Mouse (Mus musculus): ENCODE data around the gene Mrvi1.

The Mrvi1 gene

DNA sequence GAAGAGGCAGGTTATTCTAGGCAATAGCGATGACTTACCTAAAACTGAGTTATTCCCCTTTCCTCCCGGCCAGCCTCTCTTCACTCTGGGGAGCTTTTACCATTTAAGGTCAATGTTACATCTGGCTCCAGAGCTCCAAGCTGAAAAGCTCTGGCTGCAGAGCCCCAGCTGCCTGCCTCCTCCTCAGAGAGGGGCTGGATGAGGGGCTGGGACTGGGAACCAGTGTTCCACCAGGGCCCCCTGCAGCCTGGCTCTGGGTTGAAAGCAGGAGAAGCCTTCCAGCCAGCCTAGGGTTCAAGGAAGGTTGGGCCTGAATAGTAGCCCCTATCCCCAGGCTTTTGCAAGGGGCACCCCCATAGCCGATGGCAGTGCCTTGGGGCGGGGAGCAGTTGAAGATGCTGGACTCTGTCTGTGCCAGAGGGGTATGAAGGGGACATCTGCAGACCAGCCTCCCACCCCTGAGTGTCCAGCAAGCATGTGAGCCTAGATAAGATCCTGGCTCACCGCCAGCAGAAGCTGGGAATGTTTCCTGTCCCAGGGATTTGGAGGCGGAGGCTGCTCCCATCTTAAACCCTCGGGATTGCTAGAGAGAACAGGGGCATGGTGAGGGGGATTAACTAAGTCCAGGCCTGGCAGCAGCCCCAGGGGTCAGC lies at the start of gene Mrvi1:
TSS of gene Mrvi1 (minus strand) at position 409 of the 653 bp plus-strand sequence.
- peak in 1 of 2 experiments; percentile 49 for DNase-seq (ENCODE audit: low spot score in 2 of 2)

DNA sequence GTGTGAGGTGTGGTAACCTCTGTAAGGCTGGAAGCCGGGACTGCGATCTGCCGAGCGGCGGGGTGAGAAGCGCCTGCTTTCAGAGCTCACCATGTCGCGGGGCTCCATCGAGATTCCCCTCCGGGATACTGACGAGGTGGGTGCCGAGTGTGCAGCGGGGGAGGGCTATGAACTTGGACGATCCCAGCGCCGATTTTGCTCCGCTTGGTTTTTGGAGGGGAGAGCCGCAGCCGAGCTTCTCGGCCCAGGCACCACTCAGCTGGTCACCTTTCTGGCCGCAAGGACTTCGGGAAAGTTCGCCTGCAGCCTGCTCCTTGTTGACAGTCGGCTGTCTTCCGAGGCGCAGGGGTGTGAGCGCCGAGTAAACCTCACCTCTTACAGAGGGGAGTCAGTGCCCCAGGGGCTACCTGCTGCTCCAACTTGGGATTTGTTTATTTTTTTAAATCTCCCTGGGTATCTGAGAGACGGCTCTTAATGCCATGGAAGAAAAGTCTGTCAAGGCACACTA lies 46.8 kb upstream of the Mrvi1 start:
- DNase-seq (ENCODE audit: low spot score in 2 of 2): peak in 1 of 2 experiments; percentile 44

DNA sequence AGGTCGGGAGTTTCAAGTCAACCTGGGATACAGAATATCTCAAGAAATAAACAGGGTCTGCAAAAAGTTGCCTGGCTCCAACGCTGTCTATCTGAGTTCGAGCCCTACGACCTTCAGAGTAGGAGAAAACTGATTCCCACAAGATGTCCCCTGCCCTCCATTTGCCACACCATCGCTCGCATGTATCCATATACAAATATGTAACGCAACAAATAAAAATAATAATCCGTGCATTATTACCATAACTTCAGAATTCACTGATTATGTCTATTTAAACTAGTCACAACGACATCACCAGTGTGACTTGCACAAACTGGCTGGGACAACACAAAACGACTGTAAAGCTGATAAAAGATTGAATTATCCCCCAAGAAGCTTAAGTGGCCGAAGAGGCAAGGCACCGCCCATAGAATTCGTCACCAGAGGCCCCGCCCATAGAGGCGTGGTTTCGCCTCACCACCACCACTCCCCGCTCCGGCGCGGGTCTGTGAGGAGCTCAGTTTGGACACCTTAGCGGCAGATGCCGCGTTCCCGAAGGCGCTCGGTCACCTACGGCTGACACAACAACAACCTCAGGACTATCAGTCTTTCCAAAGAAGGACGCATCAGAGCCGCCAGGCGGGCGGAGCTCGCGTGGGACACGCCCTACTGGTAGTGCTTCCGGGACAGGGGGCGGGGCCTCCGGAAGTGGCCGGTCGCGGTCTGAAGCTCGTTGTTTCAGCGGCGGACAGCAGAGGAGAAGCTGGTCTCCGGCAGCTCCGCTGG lies 46.2 kb upstream of the Mrvi1 start, which contains the start of gene Ctr9:
TSS of gene Ctr9 (plus strand) at position 671 of the 765 bp plus-strand sequence.
- peak; percentile 90 to 95 for DNase-seq (ENCODE audit: low spot score in 2 of 2)

DNA sequence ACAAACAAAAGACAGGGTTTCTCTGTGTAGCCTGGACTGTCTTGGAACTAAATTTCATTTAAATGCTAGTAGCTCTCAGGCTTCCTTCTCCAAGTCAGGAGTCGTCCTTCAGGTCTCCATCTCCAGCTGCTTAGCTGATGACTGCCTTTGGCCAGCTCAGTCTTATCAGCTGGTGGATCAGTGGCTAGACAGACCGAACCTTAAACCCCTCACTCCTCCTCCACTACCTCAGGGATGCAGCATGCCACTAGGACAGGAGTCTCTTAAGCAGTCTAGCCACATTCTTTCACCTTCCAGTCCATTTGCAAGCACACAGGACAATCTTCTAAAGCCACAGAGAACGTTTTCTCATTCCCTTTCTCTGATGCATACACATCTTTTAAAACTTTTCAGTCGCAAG lies 42.7 kb upstream of the Mrvi1 start:
- no peak for DNase-seq (ENCODE audit: low spot score in 2 of 2)

DNA sequence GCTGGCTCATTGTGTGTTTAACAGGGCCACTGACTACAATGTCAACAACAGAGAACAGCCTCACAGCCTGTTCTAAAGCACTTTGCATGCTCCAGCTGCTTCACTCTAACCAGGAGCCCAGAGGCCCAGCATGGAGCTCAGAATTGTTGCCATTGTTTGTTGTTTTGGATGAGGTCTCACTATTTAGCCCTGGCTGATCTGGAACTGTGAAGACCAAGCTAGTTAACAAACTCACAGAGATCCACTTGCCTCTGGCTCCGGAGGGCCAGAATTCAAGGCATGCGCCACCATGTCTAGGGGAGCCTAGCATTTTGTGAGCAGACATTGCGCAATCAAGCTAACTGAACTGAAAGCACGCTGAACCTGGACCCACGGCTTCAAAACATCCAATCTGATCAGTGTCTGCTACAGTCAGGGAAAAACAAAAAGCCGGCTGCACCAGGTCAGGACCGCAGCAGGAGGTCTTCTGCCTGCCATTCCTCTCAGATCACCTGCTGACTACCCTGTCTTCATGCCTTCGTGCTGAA lies 41.9 kb upstream of the Mrvi1 start:
- peak; percentile 52 to 56 for DNase-seq (ENCODE audit: low spot score in 2 of 2)

DNA sequence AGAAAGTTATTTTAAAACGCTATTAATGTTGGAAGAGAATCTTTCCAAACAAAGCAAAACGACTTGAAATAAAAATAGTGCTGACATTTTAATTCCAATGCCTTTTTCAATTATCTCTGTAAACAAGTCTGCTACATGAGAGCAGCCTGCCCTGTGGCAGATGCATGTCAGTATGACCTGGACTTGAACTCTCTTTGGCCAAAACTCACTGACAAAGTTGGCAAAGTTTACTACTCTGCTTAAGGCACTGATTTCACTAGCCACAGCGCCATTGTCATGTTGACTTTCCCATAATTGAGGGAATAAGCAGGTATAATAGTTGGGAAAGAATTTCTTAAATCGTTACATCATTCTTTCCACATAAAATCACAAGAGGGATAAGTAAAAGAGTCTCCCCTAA lies 38.6 kb upstream of the Mrvi1 start:
- no peak for DNase-seq (ENCODE audit: low spot score in 2 of 2)

DNA sequence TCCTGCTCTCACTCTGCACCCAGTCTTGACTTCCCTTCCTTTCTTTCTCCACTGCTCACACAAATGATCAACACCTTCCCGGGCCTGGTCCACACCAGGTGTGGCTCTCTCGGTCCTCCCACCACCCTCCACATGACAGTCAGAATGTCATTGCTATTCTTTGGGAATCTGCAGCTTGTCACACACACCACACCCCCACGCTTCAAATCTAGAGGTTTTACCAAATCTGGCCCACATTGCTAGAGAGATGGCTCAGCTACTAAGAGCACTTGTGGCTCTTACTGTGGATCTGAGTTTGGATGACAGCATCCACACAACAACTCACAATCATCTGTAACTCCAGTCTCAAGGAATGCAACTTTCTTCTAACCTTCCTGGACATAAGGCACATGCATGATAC lies 34.7 kb upstream of the Mrvi1 start:
- DNase-seq (ENCODE audit: low spot score in 2 of 2): no peak

DNA sequence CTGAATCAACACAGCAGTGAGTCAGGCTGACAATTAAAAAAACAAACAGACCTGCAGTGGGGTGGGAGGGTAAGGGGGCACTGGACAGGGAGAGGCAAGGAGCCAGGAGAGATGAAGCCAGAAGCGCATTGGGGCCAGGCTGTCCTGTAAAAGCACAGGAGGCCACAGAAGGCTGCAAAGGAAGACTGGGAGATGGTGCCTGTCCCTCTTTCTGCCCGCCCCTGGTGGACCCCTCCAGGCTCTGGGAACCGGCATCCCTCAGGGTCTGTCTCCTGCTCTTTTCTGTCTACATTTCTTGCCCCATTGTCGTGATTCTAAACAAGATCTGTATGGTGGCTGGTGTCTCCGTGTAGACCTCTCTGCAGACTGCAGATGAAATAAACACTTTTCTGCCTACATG lies 33.5 kb upstream of the Mrvi1 start:
- DNase-seq (ENCODE audit: low spot score in 2 of 2): no peak

DNA sequence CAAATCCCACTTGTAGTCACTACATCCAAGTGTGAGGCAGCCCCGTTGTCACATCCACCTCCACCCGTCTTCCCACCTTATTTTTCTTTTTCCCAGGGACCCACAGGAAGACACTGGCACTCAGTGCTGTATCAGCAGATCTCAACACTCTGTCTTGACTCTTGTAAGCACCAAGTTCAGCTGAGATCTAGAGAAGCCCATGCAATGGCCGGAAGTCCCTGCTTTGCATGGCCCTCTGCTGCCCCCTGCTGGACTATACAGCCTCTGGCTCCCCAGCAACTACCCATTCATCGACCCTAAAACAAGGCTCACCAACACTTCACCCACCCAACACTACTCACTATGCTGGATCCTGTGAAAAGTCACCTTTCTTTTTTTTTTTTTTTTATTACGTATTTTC lies 32.6 kb upstream of the Mrvi1 start:
- DNase-seq (ENCODE audit: low spot score in 2 of 2): peak; percentile 62 to 78

DNA sequence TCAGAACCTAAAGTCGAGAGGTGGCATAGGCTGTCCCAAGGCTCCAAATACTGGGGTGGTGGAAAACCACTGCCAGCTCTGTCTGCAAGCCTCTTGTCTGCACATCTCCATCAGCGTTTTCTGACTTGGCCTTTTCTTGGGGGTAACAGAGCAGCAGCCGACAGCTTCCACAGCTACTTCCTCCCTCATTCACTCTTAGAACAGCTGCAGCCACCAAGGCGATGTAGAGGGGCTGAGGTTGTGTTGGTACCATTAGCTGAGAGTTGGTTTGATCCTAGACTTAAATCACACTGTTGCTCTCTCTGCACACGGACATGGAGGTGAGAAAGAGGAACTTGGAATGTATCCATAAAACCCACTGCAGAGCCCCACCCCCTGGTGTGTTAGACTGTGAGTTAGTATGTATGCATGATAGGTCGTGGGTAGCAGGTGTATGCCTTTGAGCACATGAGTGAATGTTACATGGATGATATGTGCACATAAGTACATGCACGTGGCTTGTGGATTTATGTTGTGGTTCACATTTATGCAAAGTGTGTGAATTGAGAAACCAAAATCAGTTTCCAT lies 31.9 kb upstream of the Mrvi1 start:
- DNase-seq (ENCODE audit: low spot score in 2 of 2): no peak

DNA sequence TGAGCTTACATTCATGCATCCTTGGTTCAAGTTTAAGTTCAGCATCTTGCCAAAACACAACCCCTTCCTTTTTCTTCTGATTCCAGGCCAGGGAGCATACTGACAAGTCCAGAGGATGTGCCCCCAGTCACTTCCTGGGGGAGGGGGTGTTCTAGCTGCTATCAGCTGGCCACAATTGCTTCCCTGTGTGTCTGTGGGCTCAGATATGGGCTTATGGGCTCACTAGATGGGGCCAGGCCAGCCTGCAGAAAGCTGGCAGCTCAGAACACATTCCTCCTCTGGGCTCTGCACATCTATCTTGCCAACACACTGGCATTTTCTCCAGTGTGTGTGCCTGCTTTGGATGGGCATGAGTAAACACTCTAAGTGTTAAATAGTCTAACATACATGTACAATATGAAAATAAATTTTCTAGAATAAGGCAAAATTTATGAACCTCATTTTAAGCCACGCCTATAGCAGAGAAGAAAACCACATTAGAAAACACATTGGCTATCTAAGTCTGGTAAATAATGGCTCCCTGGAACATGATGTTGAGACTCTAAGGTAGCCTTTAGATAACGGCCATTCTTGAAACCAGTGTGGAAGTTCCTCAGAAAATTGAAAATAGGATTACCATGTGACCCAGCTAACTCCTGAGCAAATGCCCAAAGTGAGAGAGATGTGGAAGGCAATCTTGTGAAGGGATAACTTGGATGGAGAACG lies 22.0 kb upstream of the Mrvi1 start:
- no peak for DNase-seq (ENCODE audit: low spot score in 2 of 2)

DNA sequence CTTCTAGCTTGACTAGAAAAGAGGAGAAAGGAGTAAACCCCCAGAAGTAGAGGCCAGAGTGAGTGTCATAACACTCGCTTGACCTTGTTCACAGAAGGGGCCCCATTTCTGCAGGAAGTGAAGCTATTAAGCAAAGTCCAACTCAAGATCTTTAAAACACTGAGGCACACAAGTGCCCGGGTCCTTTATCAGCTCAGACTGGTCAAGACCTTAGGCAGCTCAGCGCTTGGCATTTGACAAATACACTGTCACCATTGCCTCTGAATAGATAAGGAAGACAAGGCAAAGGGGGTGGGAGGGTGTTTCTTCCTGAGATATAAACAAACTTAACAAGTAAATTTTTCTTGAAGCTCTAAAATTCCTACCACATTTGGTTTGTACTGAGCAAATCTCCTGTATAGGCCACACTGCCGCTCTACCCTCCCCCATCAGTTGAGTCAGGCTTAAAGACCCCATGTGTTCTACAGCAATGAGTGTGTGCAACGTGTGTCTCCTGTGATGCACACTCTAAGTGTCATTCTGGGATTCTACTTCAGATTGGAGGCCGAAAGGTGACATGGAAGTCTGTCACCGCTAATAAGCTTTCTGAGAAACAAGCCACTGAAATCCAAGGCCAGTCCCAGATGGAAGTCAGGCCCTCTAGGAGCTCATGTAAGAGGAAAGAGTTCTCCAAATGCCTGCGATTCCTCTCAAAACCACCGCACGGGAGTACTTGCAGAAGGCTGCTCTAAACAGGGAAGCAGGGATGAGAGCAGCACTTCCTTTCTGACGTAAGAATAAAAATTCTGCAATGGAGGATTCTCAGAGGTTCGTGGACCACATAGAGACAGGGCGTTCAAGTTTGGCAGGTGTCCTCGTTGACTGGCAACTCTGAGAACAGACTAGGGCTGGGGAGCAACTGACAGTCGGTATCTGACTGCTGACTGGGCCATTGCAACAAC lies 16.9 kb upstream of the Mrvi1 start:
- no peak for DNase-seq (ENCODE audit: low spot score in 2 of 2)

DNA sequence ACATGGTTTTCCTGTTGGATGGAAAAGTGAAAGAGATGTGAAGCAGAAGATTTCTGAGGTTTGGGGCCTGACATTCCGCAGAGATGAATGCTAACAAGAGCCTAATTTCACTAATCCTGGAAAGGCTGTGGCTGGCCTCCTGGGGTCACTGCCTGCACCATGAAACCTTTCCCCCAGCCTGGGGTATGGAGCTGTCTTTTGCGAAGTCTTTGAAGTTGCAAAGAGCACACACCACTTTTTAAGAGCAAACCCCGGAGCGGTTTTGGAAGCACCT lies 8.9 kb upstream of the Mrvi1 start:
- no peak for DNase-seq (ENCODE audit: low spot score in 2 of 2)

DNA sequence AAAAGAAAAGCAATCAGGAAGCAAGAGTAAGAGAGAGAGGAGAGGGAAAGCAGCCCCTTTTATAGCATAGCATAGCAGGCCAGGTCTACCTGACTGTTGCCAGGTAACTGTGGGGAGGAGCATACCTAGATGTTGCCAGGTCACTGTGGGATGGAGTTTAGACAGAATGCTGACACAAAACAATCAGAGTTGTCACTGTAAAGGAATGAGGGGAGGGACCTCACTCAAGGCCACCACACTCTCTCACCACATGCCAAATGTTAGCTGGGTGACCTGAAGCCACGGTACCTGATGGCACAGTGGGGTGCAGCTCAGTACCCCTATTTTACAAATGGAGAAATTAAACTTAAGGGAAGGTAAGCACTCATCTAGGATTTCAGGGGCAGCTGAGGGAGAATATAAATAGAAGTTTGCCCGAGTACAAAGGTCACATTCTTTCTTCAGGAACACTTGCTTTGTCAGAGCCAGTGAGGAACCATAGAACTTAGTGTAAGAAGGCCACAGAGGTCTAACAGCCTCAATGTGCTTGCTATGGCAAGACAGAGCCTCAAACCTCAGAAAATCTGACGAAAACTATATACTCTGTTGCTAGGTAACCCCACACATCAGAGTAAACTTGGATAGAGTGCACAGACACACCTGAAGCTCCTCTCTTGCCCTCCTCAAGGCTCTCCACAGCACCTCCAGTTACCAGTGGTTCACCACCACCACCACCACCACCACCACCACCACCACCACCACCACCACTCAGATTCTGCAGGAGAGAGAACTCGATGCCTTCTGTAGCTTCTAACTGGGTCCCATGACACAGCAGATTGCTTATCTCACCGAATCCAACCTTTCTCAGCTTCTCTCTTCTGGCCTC lies 8.3 kb upstream of the Mrvi1 start:
- DNase-seq (ENCODE audit: low spot score in 2 of 2): no peak

DNA sequence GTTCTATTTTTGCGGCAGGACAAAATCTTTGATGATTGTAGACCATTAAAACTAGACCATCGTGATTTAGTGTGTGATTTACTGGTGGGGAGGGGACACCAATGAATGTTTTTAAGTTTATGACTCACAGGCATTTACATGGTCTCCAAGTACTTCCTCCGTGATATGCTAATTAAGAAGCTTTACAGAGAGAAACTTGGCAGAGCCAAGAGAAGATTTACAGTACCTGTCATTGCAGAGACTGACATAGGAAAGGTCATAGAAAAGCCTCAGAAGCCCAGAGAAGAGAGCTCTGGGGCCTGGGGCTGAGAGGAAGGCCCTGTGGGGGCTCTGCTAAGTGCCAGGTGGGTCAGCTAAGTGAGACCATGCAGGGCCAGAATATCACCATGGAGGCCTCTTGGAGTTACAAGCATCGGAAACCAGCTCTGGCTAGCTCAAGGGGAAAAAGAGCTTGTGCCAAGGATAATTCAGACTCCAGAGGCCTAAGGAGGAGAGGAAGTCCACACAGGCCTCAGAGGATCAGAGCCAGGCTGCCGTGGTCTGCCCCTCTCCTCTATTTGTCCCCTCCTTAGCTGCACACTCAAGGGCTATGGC lies 7.1 kb upstream of the Mrvi1 start:
- DNase-seq (ENCODE audit: low spot score in 2 of 2): no peak

DNA sequence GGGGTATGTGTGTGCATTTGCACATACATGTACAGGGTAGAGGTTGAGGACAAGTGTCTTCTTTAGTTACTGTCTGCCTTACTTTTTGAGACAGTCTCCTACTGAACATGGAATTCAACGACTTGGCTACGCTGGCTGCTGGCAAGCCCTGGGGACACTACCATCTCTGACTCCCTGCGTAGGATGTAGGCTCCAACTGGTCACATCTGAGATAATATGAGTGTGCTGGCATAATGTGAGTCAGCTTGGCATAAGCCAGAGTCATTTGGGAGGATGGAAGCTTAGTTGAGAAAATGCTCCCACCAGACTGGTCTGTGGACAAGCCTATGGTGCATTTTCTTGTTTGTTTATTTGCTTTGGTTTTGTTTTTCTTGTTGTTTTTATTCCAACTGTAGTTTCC lies 5.8 kb upstream of the Mrvi1 start:
- DNase-seq (ENCODE audit: low spot score in 2 of 2): no peak

DNA sequence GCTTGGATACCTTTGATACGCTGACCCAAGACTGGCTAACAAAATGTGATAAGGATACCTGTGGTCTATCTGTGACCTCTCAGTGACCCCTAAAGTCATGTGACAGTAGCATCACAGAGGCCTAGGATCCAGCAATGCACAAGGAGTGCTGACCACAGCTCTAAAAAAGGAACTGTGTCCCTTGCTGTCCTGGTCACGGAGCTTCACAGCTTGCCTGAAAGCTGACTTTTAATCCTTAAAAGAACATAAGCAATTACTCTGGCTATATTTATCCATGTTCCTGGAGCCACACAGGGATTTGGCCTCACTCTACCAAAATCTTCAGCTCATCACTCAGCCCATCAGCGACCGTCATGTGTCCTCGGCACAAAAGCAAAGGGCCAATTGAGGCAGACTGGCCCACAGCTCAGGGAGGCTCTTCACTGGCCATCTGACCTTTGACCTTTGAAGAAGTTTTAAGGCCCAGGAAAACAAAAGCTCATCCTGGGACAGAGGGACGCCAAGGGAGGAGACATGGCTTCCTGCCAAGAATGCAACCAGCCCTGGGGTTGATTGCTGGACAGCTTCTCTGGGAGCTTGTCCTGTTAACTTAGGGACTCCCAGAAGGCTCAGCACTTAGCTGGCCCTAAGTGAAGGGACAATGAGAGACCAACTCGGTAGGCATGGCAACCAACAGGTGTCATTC lies 3.5 kb upstream of the Mrvi1 start:
- DNase-seq (ENCODE audit: low spot score in 2 of 2): no peak

DNA sequence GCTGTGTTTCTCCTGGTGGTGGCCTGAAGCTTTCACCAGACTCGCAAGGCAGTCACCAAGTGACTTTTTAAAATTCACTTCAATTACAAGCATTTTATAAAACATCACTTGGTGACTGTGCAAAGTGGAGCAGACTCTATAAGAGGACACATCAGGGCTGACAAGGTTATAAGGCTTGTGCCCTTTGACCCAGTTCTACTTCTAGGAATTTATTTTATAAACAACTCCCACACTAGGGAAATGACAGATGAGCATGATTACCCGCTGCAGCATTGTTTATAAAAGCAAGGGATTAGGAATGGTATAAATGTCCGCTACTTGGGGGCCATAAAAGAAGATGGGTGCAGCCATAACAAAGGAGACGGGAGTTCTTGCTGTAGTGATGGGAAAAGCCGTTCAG lies 1.4 kb upstream of the Mrvi1 start:
- no peak for DNase-seq (ENCODE audit: low spot score in 2 of 2)

DNA sequence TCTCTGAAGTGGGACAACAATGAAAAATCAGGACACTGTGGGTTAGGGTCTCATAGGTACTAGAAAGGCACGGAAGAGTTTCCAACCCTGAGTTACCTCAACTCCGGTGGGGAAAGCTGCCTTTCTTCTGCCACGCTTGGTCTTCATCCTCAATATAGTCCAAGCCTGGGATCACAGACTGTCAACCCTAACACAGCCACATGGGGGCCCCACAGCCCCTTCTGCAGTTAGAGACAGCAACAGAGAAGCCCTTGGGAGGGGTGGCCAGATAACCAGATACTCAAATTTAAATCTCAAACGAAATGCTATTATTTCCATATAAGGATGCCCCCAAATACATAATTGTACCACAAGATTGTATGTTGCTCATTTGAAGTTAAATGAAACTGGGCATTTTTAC lies 503 bp upstream of the Mrvi1 start:
- DNase-seq (ENCODE audit: low spot score in 2 of 2): peak; percentile 25 to 28

Data from urinary bladder, adult 18-20 months (tissue).